Mouse (Mus musculus) kidney, embryonic 16.5 days (tissue): ENCODE measurements around the gene Cdipt. TPM values are rescaled to one million over a fixed set of nuclear protein-coding genes. Genes with fewer than 3 reads are reported as not detected.
A peak's percentile ranks its signal among the peaks of the same experiment; 100 is the strongest.

Experiments
- ATAC-seq: fragments of 200-750 bp; cut with Nextera tagmentation; 2 replicates; pipeline ENCODE4 v1.8.0; 2017; ENCODE audit warnings: moderate TSS enrichment; ENCODE audit not compliant: low FRiP score, low TSS enrichment
- H3K27ac ChIP-seq: fragments of 300-500 bp; sonication (generic); 2 replicates; pipeline ENCODE4 v1.5.1; 2014; ENCODE audit warnings: low read length
- H3K27me3 ChIP-seq: fragments of 300-500 bp; sonication (generic); 2 replicates; pipeline ENCODE4 v1.6.1; 2014; ENCODE audit warnings: low read length, control low read depth, mixed read lengths; ENCODE audit not compliant: insufficient read depth
- H3K36me3 ChIP-seq: fragments of 300-500 bp; sonication (generic); 2 replicates; pipeline ENCODE4 v1.6.1; 2014; ENCODE audit warnings: low read length, control low read depth, mixed read lengths; ENCODE audit not compliant: insufficient read depth
- H3K4me1 ChIP-seq: fragments of 300-500 bp; sonication (generic); 2 replicates; pipeline ENCODE4 v1.6.1; 2014; ENCODE audit warnings: low read length, control low read depth, mixed read lengths; ENCODE audit not compliant: insufficient read depth
- H3K4me2 ChIP-seq: fragments of 300-500 bp; sonication (generic); replicated peaks from 2 replicates; pipeline ENCODE4 v1.6.1; 2014; ENCODE audit warnings: low read depth, low read length
- H3K4me3 ChIP-seq: fragments of 300-500 bp; sonication (generic); 2 replicates; pipeline ENCODE4 v1.5.1; 2014; ENCODE audit warnings: mild to moderate bottlenecking, low read length
- H3K9ac ChIP-seq: fragments of 300-500 bp; sonication (generic); replicated peaks from 2 replicates; pipeline ENCODE4 v1.6.1; 2014; ENCODE audit warnings: low read length
- H3K9me3 ChIP-seq: fragments of 300-500 bp; sonication (generic); 2 replicates; pipeline ENCODE4 v1.6.1; 2016; ENCODE audit warnings: low read length, control low read depth
- WGBS: fragments of 180-500 bp; shearing (Covaris S2); extraction: QIAGEN DNeasy Blood & Tissue Kit; methylation state at CpG from one replicate; pipeline ENCODE4 v1.1.7; 2014; 5-methylcytosine and 5-hydroxymethylcytosine counted together
- polyA plus RNA-seq: library from polyadenylated mRNA; unstranded; fragments of >200 nt; fragmentation: Nextera tagmentation; extraction: Ambion mirVana; gene quantifications from 2 replicates; pipeline ENCODE4 v1.2.1, GENCODE M21; 2015

The Cdipt gene
- polyA plus RNA-seq, 1 experiment from 2014 or later, result 137 TPM

DNA sequence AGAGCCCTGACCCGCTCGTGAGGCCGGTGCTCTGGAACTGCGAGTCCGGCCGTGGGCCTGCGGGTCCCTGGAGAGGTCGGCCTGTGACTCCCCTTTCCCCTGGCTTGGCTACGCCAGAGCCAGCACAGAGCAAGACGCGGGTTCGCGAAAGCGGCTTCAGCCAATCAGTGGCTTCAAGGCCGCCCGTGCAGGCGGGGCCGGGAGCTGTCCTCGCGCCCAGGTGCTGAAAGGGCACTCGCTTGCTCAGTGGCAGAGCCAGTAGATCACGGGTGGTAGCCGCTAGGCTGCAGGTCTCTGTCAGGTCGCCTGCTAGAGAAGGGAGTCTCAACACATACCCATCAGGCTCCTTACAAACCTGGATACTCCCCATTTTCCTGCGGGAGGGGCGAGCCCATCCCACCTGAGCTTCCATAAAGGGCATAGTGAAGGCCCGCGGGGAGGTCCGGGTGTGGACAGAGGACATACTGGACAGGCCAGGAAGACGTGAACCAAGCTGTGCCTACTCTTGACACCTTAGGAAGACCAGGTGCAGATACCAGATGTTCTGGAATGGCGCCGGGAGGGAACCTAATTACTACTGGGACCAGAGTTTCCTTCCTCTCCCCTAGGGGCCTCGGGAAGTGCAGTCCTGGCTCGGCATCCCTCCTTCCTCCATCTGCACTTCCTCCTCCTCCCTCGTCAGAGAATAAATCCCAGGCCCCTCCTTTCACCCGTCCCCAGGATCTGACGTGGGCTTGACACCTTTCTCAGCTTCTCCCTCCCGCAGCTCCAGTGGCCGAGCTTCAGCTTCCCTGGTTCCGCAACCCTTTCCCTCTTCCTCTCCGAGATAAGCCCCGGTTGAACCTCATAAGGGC is 25.7 kb upstream of the Cdipt start, which contains the start of gene Sez6l2:
TSS of gene Sez6l2 (plus strand) at position 771 of the 854 bp plus-strand sequence.
- peak within 1 kb of the TSS; percentile 54 for H3K4me3 ChIP-seq
- H3K27ac ChIP-seq, result no peak within 1 kb of the TSS
- peak within 1 kb of the TSS; percentile 46; the same call in 1 of the 2 replicates for H3K9ac ChIP-seq
- no peaks in the 10 kb centered on the region for H3K36me3 ChIP-seq
- peak within 1 kb of the TSS; percentile 99 for H3K4me2 ChIP-seq
- H3K27me3 ChIP-seq, result peaks cover 23% of the 10 kb centered on the region
- peaks cover 8% of the 10 kb centered on the region for H3K4me1 ChIP-seq
- peak; percentile 95 for ATAC-seq
- no peaks in the 10 kb centered on the region for H3K9me3 ChIP-seq
- whole genome bisulfite sequencing, result under 1% methylated on average over 42 of the region's 42 CpGs

DNA sequence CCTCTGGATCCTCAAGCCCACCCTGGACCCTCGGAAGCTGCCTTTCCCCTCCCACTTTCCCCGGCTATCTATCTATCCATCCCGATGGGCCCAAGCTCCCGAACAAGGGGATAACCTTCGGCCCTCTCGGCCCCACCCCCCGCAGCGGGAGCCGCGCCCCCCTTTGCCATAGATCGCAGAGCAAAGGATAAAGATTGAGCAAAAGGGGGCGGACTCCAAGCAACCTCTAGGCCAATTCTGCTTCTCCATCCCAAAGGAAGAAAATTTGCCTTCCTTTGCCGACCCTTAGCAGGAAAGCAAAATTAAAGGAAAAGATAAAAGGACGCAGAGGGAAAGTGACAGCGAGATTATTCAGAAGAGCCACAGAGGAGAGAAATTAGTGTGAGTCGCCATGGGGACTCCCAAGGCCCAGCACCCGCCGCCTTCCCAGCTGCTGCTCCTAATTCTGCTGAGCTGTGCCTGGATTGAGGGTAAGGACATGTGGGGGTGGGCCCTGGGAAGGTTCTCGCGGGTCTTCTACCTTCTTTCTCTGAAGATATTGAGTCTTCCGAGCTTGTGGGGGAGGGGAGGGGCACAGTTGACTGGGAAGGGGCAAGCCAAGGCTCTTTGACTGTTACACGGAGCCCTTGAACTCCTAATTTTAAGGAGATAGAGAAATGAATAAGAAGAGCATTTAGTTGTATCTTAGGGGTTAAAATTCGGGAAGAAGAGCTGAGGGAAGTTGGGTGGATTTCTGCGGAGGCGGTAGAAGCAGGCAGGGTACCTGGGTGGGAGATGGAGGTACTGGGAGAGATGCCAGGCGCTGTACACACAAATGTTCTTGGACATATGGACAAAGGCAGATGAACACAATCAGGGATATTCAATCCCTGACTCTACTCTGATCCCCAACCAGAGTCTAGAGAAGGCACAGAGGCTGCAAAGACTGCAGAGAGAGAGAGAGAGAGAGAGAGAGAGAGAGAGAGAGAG is 24.8 kb upstream of the Cdipt start:
- peak overlapping the region; percentile 54 for H3K4me3 ChIP-seq
- peaks cover 23% of the 10 kb centered on the region for H3K27me3 ChIP-seq
- no peaks in the 10 kb centered on the region for H3K36me3 ChIP-seq
- no peaks in the 10 kb centered on the region for H3K9me3 ChIP-seq
- no peak overlapping the region for H3K27ac ChIP-seq
- no peak for ATAC-seq
- H3K4me1 ChIP-seq, result peaks cover 8% of the 10 kb centered on the region
- WGBS, result 7% methylated on average over 26 of the region's 26 CpGs
- H3K4me2 ChIP-seq, result peak overlapping the region; percentile 99
- no peak overlapping the region for H3K9ac ChIP-seq

DNA sequence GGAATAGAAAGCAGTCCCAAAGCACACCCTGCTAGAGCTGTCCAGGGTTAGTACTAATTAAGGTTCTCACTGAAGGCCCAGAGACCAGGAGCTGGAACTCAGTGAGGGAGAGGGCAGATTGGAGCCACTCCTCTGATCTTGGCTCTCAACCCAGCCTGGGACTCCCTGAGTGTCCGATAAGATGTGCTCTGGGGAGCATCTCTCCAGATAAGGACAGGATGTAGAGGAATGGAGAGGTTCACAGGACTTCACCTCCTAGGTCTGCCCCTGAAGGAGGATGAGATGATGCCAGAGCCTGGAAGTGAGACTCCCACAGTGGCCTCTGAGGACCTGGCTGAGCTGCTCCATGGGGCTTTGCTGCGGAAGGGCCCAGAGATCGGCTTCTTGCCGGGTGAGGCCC is 24.0 kb upstream of the Cdipt start:
- Histone ChIP-seq H3K9ac (no peak overlapping the region), H3K27ac (no peak overlapping the region), H3K9me3 (no peaks in the 10 kb centered on the region), H3K27me3 (peaks cover 23% of the 10 kb centered on the region), H3K4me1 (peaks cover 8% of the 10 kb centered on the region), H3K4me3 (no peak overlapping the region), H3K4me2 (no peak overlapping the region), H3K36me3 (no peaks in the 10 kb centered on the region)
- ATAC-seq, result no peak
- WGBS, result 29% methylated on average over 4 of the region's 4 CpGs

DNA sequence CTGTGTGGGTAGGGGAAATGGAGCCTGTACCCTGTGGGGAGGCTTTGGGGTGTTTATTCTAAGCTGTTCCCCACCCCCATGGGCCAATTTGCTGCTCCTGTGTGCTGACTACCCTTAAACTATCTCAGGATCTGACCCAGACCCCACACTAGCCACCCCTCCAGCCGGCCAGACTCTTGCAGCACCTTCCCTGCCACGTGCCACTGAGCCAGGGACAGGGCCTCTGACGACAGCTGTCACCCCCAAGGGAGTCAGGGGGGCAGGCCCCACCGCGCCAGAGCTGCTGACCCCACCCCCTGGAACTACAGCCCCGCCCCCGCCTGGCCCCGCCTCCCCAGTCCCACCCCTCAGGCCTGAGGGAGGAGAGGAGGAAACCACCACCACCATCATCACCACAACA is 23.1 kb upstream of the Cdipt start:
- 0% methylated on average over 8 of the region's 8 CpGs for whole genome bisulfite sequencing
- no peaks in the 10 kb centered on the region for H3K9me3 ChIP-seq
- no peak for ATAC-seq
- no peak overlapping the region for H3K9ac ChIP-seq
- peaks cover 23% of the 10 kb centered on the region for H3K27me3 ChIP-seq
- peaks cover 8% of the 10 kb centered on the region for H3K4me1 ChIP-seq
- no peak overlapping the region for H3K4me2 ChIP-seq
- no peak overlapping the region for H3K27ac ChIP-seq
- no peak overlapping the region for H3K4me3 ChIP-seq
- no peaks in the 10 kb centered on the region for H3K36me3 ChIP-seq

- H3K4me3 ChIP-seq, result no peak overlapping the region
- 66% methylated on average over 3 of the region's 3 CpGs for WGBS
- no peak for ATAC-seq
Observed at GRCm38 (mm10) chr7:126955125-126955524, 20.6 kb upstream of the Cdipt start.

DNA sequence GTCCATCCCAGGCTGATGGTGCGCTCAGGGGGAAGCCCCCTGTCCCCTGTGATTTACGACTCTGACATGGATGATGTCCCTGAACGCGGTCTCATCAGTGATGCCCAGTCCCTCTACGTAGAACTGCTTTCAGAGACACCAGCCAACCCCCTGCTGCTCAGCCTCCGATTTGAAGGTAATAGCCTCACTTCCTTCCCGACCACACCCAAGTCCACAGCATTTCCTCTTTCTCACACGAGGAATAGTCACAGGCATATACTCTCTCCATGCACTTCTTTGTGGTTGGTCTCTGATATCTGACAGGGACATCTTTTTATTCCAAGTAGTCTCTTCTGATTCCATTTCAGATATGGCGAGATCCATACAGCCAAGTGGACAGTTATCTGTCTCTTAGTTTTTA is 15.9 kb upstream of the Cdipt start:
- no peak overlapping the region for H3K9ac ChIP-seq
- peaks cover 14% of the 10 kb centered on the region for H3K27me3 ChIP-seq
- no peaks in the 10 kb centered on the region for H3K36me3 ChIP-seq
- no peaks in the 10 kb centered on the region for H3K4me1 ChIP-seq
- WGBS, result 57% methylated on average over 9 of the region's 9 CpGs
- no peak overlapping the region for H3K4me3 ChIP-seq
- H3K4me2 ChIP-seq, result no peak overlapping the region
- no peak for ATAC-seq
- H3K9me3 ChIP-seq, result no peaks in the 10 kb centered on the region
- H3K27ac ChIP-seq, result no peak overlapping the region

More at GRCm38 (mm10) chr7:126955125-126955524, 20.6 kb upstream of the Cdipt start:
- Histone ChIP-seq H3K9me3 (no peaks in the 10 kb centered on the region), H3K27ac (no peak overlapping the region), H3K4me1 (peaks cover 3% of the 10 kb centered on the region; the same call in 1 of the 2 replicates), H3K4me2 (no peak overlapping the region), H3K9ac (no peak overlapping the region), H3K27me3 (peaks cover 22% of the 10 kb centered on the region), H3K36me3 (no peaks in the 10 kb centered on the region)

DNA sequence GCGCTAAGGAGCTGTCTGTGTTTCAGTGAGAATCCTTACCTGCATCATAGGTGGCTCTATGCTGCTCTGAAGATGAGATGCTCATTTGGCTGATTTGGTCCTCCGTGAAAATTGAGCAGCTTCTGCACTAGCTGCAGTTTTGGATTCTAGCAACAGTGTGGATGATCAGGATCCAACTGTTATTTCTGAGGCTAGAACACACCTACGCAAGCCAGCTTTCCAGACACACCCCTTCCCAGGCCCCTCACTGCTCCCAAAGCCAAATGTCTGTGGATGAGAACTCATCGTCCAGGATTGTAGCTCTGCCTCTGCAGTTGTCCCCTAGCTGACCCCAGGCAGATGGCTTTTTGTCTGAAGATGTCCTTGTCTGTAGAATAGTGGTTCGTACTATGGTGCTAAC is 14.6 kb upstream of the Cdipt start:
- 84% methylated on average over 5 of the region's 5 CpGs for WGBS
- no peak overlapping the region for H3K4me3 ChIP-seq
- peaks cover 14% of the 10 kb centered on the region for H3K27me3 ChIP-seq
- ATAC-seq, result no peak
- no peaks in the 10 kb centered on the region for H3K9me3 ChIP-seq
- no peaks in the 10 kb centered on the region for H3K36me3 ChIP-seq
- no peaks in the 10 kb centered on the region for H3K4me1 ChIP-seq
- no peak overlapping the region for H3K9ac ChIP-seq
- H3K4me2 ChIP-seq, result no peak overlapping the region
- H3K27ac ChIP-seq, result no peak overlapping the region

DNA sequence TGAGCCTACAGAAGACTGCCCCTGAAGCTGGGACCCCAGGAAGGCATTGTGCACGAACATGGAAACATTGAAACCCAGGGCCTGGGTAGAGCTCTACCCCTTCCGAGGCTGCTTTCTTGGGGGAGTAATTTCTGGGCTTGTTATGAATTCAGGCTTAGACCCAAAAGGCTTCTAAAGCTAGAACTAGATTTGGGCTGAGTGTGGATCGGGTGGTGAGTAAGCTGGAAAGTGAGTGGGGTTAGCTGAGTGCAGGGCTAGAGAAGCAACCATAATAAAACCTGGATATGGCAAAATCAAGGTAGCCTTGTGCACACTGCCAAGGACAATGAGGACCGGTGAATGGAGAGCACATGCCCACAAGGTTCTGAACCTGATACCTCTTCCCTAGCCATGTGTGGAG is 13.7 kb upstream of the Cdipt start:
- WGBS, result 82% methylated on average over 4 of the region's 4 CpGs
- H3K4me3 ChIP-seq, result no peak overlapping the region
- no peak overlapping the region for H3K9ac ChIP-seq
- H3K4me1 ChIP-seq, result no peaks in the 10 kb centered on the region
- H3K4me2 ChIP-seq, result no peak overlapping the region
- H3K36me3 ChIP-seq, result no peaks in the 10 kb centered on the region
- H3K27ac ChIP-seq, result no peak overlapping the region
- no peak for ATAC-seq
- H3K27me3 ChIP-seq, result peaks cover 14% of the 10 kb centered on the region
- no peaks in the 10 kb centered on the region for H3K9me3 ChIP-seq

DNA sequence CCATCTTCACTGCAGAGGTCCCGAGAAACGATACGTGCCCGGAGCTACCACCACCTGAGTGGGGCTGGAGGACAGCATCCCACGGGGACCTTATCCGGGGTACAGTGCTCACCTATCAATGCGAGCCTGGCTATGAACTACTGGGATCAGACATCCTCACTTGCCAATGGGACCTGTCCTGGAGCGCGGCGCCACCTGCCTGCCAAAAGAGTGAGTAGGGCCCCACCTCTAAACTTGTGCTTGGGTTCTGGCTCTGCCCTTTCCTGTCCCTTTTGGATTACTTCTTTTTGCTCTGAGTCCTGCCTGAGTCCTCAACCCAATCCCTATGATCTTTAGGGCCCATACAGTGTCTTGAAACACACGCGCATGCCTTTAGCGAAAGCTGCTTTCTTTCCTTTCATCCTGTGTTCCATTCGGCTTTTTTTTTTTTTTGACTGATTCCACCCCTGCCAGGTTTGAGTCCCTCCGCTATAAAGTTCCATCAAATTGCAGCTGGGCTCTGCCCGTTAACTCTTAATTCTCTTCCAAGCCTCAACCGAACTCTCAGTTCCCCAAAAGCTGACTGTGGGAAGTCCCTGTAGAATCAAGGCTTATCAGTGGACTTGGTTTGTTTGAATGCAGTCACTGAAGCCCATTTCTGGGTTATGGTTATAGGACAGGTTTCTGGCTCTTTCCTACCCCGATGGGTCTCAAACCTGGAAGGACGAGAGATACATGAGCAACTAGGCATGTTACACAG is 12.0 kb upstream of the Cdipt start:
- ATAC-seq, result no peak

More for the DNA sequence above, 12.0 kb upstream of the Cdipt start:
- no peak overlapping the region; the same call in 1 of the 2 replicates for H3K4me3 ChIP-seq
- H3K9ac ChIP-seq, result no peak overlapping the region
- H3K9me3 ChIP-seq, result no peaks in the 10 kb centered on the region
- peaks cover 14% of the 10 kb centered on the region for H3K27me3 ChIP-seq
- H3K27ac ChIP-seq, result no peak overlapping the region
- 20% methylated on average over 19 of the region's 19 CpGs for WGBS
- peak overlapping the region; percentile 11 for H3K4me2 ChIP-seq
- no peaks in the 10 kb centered on the region for H3K36me3 ChIP-seq
- H3K4me1 ChIP-seq, result no peaks in the 10 kb centered on the region
